Mouse (Mus musculus) heart, embryonic 13.5 days (tissue): ENCODE results near the gene Grm6. TPM values are rescaled to one million over a fixed set of nuclear protein-coding genes. Genes with fewer than 3 reads are reported as not detected.

Experiments used
- polyA plus RNA-seq: library from polyadenylated mRNA; unstranded; fragments of >200 nt; fragmentation: Nextera tagmentation; extraction: Ambion mirVana; gene quantifications from 2 replicates; pipeline ENCODE4 v1.2.1, GENCODE M21; 2015

Grm6 gene
- polyA plus RNA-seq, 1 experiment from 2014 or later, result not detected

Other genes with a start within 250 kb of the Grm6 start
- 6.7 and 7.0 TPM in 2 replicates for gene Adamts2, start 248.6 kb upstream of the Grm6 start, polyA plus RNA-seq
- 12.6 and 13.5 TPM in 2 replicates for gene Zfp354c, start 23.0 kb upstream of the Grm6 start, polyA plus RNA-seq
- gene Zfp879, start 9.1 kb upstream of the Grm6 start, polyA plus RNA-seq, result 0.31 and 0.49 TPM in 2 replicates
- 2.7 and 3.7 TPM in 2 replicates for gene Zfp454, start 37.0 kb downstream of the Grm6 start, polyA plus RNA-seq
- gene Zfp2, start 65.5 kb downstream of the Grm6 start, polyA plus RNA-seq, result 6.9 and 8.4 TPM in 2 replicates
- 0.88 and 1.0 TPM in 2 replicates for gene Zfp354b, start 80.9 kb downstream of the Grm6 start, polyA plus RNA-seq
- gene 4933414I15Rik, start 93.1 kb downstream of the Grm6 start, polyA plus RNA-seq, result not detected in 2 replicates
- not detected in 2 replicates for gene Prop1, start 103.1 kb downstream of the Grm6 start, polyA plus RNA-seq
- not detected in 2 replicates for gene Olfr1378, start 115.8 kb downstream of the Grm6 start, polyA plus RNA-seq
- gene Olfr1377, start 131.3 kb downstream of the Grm6 start, polyA plus RNA-seq, result not detected in 2 replicates
- not detected in 2 replicates for gene Olfr51, start 152.9 kb downstream of the Grm6 start, polyA plus RNA-seq
- gene Olfr54, start 163.6 kb downstream of the Grm6 start, polyA plus RNA-seq, result not detected in 2 replicates
- gene Olfr1375, start 197.4 kb downstream of the Grm6 start, polyA plus RNA-seq, result not detected in 2 replicates
- gene Zfp354a, start 208.6 kb downstream of the Grm6 start, polyA plus RNA-seq, result 5.1 and 5.3 TPM in 2 replicates